Mouse (Mus musculus) right cerebral cortex, adult 18-20 months (tissue): ENCODE measurements at regions not wholly inside any gene's neighbourhood (a gene's known extent, or its start where the extent isn't known, plus 50 kb on each side); places are given as distances from the start of the nearest gene placed in this dataset.
A peak's percentile ranks its signal among the peaks of the same experiment; 100 is the strongest.

Experiments
- DNase-seq: peaks from one replicate; pipeline ENCODE4 v3.0.0; 2022; ENCODE audit warnings: mixed read lengths

GRCm38 (mm10) chr6:100973366-100974090, 140.1 kb downstream of the Ppp4r2 start:
- no peak for DNase-seq

DNA sequence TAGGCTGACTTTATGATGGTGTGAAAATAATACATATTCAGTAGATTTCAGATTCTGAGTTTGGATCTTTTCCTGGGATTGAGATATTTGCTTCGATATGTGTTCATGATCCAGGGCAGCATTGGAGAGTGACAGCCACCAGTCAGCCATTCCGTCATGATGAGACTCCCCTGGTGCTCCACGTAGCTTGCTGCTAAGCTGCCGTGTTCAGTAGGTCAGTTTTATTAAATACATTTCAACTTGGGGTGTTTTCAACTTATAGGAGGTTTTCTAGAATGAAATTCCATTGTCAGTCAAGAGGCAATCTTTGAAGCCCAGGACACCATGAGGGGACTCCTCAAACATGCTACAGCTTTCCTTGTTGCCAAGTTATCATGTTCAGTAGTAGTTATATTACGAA, 141.3 kb downstream of the Ppp4r2 start:
- DNase-seq = no peak

DNA sequence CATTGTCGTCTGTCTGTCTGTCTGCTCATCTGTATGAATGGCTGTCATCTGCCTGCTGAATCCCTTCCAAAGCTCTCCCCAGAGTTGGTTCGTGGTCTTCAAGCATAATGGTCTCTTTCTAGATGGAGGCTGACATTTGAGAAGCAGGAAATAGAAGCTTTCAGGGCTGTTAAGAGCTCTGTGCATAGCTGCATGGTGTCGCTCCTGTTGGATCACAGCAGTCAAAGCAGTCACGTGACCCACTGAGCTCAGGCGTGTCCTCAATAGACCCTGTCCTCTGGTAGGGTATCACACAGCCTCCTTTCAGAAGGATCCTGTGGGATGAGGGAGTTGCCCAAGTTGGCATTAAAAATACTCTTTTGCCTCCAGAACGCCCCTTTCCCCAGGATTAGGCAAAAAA, 142.4 kb downstream of the Ppp4r2 start:
- DNase-seq = peak; percentile 24

- no peak for DNase-seq
These were observed 143.8 kb downstream of the Ppp4r2 start for GRCm38 (mm10) chr6:100977201-100977691.

GRCm38 (mm10) chr6:100978113-100978512, 144.7 kb downstream of the Ppp4r2 start:
- DNase-seq = no peak

- DNase-seq = no peak
These were observed 145.5 kb downstream of the Ppp4r2 start for GRCm38 (mm10) chr6:100978727-100979460.

DNA sequence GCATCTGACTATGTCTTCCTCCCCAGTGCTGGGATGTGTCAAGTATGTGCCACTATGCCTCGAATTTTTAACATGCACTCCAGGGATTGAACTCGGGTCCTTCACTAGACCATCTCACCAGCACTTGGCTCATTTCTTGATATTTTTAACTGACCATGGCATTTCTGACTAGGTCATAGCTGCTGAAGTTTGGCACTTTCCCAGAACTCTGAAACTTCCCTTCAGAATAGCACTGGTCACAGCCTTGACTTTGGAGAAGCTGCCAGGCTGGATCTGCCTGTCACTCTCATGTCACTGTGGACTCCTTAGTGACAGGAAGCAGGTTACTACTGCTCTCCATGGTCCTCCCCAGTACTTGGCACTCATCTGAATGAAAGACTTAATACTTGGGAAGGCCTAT, 146.7 kb downstream of the Ppp4r2 start:
- no peak for DNase-seq

- no peak for DNase-seq
These were observed 151.4 kb downstream of the Ppp4r2 start for GRCm38 (mm10) chr6:100984861-100985260.

DNA sequence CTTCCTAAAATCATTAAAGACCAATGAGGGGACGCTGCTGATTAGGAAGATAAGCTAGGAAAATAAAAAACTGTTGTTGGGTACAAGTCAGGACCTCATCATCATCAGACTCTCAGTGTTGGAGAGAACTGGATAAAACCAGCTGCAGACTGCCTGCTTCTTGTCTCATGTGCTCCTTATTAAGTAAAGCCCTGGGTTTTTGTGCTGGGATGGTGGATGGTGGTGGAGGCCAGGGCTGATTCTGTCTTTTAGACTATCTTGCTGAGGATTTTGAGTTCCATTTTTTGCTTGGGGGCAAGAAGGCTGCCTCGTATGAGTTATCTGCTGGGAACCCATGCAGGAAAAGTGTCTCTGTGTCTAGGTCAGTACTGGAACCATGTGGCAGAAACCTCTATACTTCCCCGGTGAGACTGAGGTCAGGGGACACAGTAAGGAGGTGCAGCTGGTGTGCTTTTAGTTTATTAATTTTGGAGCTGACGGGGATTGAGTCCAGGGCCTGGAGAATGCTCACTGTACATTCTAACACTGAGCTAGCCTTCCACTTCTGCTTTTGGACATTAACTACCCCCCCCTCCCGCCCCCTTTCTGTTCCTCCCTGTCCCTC, 152.0 kb downstream of the Ppp4r2 start:
- no peak for DNase-seq

DNA sequence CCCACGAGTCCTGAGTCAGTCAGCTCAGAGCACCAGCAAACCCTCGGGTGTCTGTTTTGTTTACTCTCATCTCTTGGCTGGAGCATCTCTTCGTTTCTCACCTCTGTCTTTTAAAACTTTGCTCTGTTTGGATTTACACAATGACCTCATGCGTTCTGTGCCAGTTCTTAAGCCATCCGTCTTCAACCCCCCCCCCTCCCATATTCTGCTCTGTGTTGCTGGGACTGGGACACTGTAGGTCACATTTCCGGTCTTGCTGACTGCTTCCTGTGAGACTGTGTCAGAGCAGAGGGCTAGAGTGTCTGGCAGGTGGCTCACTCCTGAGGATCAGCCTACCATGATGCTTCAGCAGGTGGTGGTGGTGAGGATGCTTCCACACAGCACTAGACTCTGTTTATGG, 155.1 kb downstream of the Ppp4r2 start:
- no peak for DNase-seq

GRCm38 (mm10) chr6:100993421-100993820, 160.0 kb downstream of the Ppp4r2 start:
- no peak for DNase-seq

- no peak for DNase-seq
These were observed 162.6 kb downstream of the Ppp4r2 start for GRCm38 (mm10) chr6:100995874-100996560.

- DNase-seq = no peak
These were observed 164.9 kb downstream of the Ppp4r2 start for GRCm38 (mm10) chr6:100998285-100998684.

GRCm38 (mm10) chr6:101003901-101004300, 170.5 kb downstream of the Ppp4r2 start:
- no peak for DNase-seq

DNA sequence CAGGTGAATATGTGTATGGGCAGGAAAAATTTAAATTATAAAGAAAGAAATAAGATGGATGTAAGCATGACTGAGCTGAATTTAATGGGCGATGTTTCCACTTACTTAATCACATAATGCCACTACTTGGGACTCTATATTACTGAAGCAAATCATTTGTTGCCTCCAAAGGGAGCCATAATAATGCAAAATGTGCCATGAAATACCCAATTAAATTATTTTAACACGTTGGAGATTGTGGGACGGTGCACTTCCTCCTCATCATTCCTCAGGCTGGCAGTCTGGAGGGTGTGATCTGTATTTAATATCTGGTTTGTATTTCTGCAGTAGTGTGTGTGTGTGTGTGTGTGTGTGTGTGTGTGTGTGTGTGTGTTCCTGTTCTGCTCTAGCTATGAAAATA, 188.2 kb downstream of the Ppp4r2 start:
- DNase-seq = no peak

- no peak for DNase-seq
These were observed 192.4 kb downstream of the Ppp4r2 start for GRCm38 (mm10) chr6:101025816-101026215.

DNA sequence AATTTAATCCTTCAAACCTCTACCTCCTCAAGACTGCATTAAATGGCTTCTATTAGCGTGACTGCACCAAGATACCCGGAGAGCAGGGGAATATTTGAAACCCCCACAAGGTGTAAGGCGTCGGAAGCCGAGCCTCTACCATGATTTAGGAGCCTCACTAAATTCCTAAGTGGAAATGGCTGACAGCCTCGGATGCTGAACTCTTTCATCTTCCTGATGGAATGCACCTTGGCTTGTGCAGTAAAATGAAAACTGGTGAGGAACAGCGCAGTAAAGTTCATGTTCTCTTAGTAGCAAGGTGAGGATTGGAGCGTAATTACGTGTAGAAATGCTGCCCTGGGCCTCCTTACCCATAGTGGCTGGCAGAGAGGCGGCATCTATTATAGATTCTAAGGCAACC, 194.0 kb downstream of the Ppp4r2 start:
- DNase-seq = no peak

- no peak for DNase-seq
These were observed 196.0 kb downstream of the Ppp4r2 start for GRCm38 (mm10) chr6:101029436-101029835.

DNA sequence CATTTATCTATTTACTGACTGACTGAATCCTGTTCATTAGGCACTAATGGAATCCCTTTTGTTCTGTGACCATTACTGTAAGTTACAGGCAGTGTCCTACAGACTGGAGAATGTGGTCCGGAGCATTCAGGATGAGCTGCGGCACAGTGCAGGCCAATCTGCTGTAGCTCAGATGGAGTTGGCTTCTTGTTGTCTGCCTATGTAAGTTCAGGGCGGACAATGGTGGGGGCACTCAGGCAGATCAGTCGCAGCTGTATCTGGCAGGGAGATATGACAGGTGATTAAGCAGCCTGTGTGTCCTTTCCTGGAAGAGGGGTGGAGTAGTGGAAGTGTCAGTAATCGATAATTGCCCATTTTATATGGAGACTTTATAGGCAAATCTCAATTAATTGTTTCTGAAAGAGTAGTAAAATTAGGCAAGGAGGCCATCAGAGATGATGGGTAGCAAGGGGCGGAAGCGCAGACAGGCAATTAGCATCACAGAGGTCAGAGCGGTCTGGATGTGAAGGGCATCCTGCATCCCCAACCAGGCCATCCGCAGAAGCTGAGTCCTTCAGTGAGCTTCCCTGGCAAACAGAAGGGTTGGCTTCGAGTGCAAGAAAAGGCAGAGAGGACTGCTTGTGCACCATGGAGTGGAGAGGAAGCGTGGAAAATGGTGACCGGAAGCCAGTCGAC, 197.2 kb downstream of the Ppp4r2 start:
- no peak for DNase-seq

DNA sequence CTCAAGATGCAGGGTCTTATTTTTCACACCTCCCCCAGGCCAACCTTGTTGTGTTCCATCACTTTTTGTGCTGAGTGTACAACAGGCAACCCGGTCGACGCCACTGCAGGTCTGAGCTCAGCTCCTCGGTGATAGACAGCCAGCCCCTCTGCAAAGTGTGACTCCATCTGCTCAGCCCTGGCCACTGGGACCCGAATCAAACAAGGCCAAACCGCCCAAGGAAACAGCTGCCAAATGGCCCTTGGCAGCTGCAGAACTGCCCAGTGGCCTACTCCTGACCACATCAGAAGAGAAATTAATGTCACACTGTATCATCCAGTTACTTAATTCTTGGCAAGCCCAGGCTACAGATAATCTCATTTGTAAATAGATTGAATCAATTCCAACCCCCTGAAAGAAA, 213.3 kb downstream of the Ppp4r2 start:
- no peak for DNase-seq

DNA sequence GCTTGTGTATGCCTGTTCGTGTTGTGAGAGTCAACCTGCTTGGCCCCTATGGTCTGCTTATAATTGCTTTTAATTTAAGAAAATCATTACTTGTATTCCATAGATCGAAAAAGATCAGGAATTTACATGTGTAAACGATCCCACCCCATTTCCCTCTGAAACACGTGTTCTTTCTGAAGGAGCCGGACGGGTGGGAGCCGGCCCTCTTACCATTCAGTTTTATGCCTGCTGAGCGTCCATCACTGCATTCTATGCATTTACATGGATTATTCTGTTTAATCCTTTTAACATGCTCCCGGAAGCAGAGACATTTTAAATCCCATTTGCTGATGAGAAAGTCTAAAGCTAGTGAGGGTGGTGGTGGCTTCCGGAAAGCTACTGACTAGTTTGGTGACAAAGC, 213.8 kb downstream of the Ppp4r2 start:
- DNase-seq = no peak

GRCm38 (mm10) chr6:101048431-101048830, 215.0 kb downstream of the Ppp4r2 start:
- no peak for DNase-seq
